Mouse (Mus musculus): ENCODE measurements at regions not wholly inside any gene's neighbourhood (a gene's known extent, or its start where the extent isn't known, plus 50 kb on each side); places are given as distances from the start of the nearest gene placed in this dataset.
"Not testable (repeated sequence)": the region's sequence is repeated elsewhere in the genome, so short reads cannot be mapped to it uniquely, and the experiment has no call there.

- peak; percentile 36 to 56 for DNase-seq
Measured at GRCm38 (mm10) chr5:96898120-96898672, 99.3 kb upstream of the Bmp2k start.

GRCm38 (mm10) chr5:96898695-96899094 is 98.8 kb upstream of the Bmp2k start:
- no peak for DNase-seq

- peak in 1 of 2 experiments; percentile 54 for DNase-seq
Measured at GRCm38 (mm10) chr5:96905572-96906271, 91.8 kb upstream of the Bmp2k start.

GRCm38 (mm10) chr5:96908371-96908770 is 89.1 kb upstream of the Bmp2k start:
- DNase-seq: not testable (repeated sequence)

GRCm38 (mm10) chr5:96909218-96909617 is 88.3 kb upstream of the Bmp2k start:
- DNase-seq: no peak

GRCm38 (mm10) chr5:96911550-96912253 is 85.8 kb upstream of the Bmp2k start:
- DNase-seq: peak; percentile 82 to 86

- no peak for DNase-seq
Measured at GRCm38 (mm10) chr5:96912254-96912635, 85.2 kb upstream of the Bmp2k start.

- DNase-seq: no peak
Measured at GRCm38 (mm10) chr5:96912781-96913180, 84.7 kb upstream of the Bmp2k start.

GRCm38 (mm10) chr5:96913711-96914110 is 83.8 kb upstream of the Bmp2k start:
- no peak for DNase-seq

- DNase-seq: no peak
Measured at GRCm38 (mm10) chr5:96914696-96915404, 82.6 kb upstream of the Bmp2k start.

- no peak for DNase-seq
Measured at GRCm38 (mm10) chr5:96916897-96917296, 80.6 kb upstream of the Bmp2k start.

- peak in 1 of 2 experiments; percentile 51 for DNase-seq
Measured at GRCm38 (mm10) chr5:96917596-96918258, 79.8 kb upstream of the Bmp2k start.

- DNase-seq: no peak
Measured at GRCm38 (mm10) chr5:96919149-96919548, 78.3 kb upstream of the Bmp2k start.

- no peak for DNase-seq
Measured at GRCm38 (mm10) chr5:96921037-96921436, 76.5 kb upstream of the Bmp2k start.

- no peak for DNase-seq
Measured at GRCm38 (mm10) chr5:96921511-96921910, 76.0 kb upstream of the Bmp2k start.

- peak in 1 of 2 experiments; percentile 57 for DNase-seq
Measured at GRCm38 (mm10) chr5:96921973-96922715, 75.3 kb upstream of the Bmp2k start.

- DNase-seq: no peak
Measured at GRCm38 (mm10) chr5:96922716-96923076, 74.8 kb upstream of the Bmp2k start.

GRCm38 (mm10) chr5:96923526-96923925 is 74.0 kb upstream of the Bmp2k start:
- no peak for DNase-seq

- no peak for DNase-seq
Measured at GRCm38 (mm10) chr5:96924736-96925429, 72.6 kb upstream of the Bmp2k start.

- DNase-seq: no peak
Measured at GRCm38 (mm10) chr5:96925943-96926342, 71.5 kb upstream of the Bmp2k start.

GRCm38 (mm10) chr5:96931091-96931490 is 66.4 kb upstream of the Bmp2k start:
- no peak for DNase-seq
